ENCODE assay signal across 7 mouse cellular contexts in genomic region chr8:88198551-88198944, GRCm38 (mm10). TPM values are rescaled to one million over a fixed set of nuclear protein-coding genes. Genes with fewer than 3 reads are reported as not detected.
A peak's percentile ranks its signal among the peaks of the same experiment; 100 is the strongest.
DNase-seq lines count a peak whose midpoint lies in the region; ATAC-seq and TF ChIP-seq lines count a peak whose summit lies in the region.

No protein-coding gene starts in this region.

- H3K9me3 ChIP-seq in intestine, postnatal 0 days (ENCODE audit: control insufficient read depth), result no peaks in the 10 kb centered on the region

- no peak for ATAC-seq in intestine, postnatal 0 days

- peaks cover 7% of the 10 kb centered on the region; the same call in 1 of the 2 replicates for H3K4me1 ChIP-seq in embryonic fibroblast, embryonic 13.5 days (ENCODE audit: control insufficient read depth, insufficient read depth, low read length)
- H3K4me1 ChIP-seq in intestine, postnatal 0 days (replicated peaks; ENCODE audit: control insufficient read depth, insufficient read depth, low read length), result 0 out of 2 replicates have a peak, but pooled peaks cover 8% of the 10 kb centered on the region

- no peaks in the 10 kb centered on the region for H3K36me3 ChIP-seq in intestine, postnatal 0 days (ENCODE audit: control insufficient read depth, insufficient read depth)

- DNase-seq in layer of hippocampus, adult 9-11 months, result peak; percentile 37
- no peak for DNase-seq in layer of hippocampus, postnatal 36 days
- DNase-seq in MEL-GATA-1-ER (ENCODE audit: extremely low read depth, low read depth), result peak; percentile 19
- peak; percentile 56 for DNase-seq in lung, postnatal 36 days
- no peak for DNase-seq in thymus, postnatal 0 days (ENCODE audit: low spot score)

- TF ChIP-seq CTCF in embryonic fibroblast, embryonic 13.5 days (IDR thresholded peaks at IDR 0.05; ENCODE audit: borderline replicate concordance, insufficient read depth, low read length), result no peak
- TF ChIP-seq CTCF in intestine, postnatal 0 days (IDR thresholded peaks at IDR 0.05; ENCODE audit: low read depth), result no peak

- WGBS in intestine, postnatal 0 days, result under 1% methylated on average over 10 of the region's 10 CpGs

- peak overlapping the region; percentile 86 for H3K9ac ChIP-seq in intestine, postnatal 0 days (ENCODE audit: low read depth, low read length)

- peak overlapping the region; percentile 93 for H3K4me2 ChIP-seq in intestine, postnatal 0 days (replicated peaks; ENCODE audit: low read depth)

- TF ChIP-seq POLR2A in embryonic fibroblast, embryonic 13.5 days (IDR thresholded peaks at IDR 0.05; ENCODE audit: low read depth, low read length), result no peak

- no peaks in the 10 kb centered on the region for H3K27me3 ChIP-seq in intestine, postnatal 0 days (replicated peaks; ENCODE audit: control insufficient read depth, insufficient read depth, low read length)

- H3K27ac ChIP-seq in embryonic fibroblast, embryonic 13.5 days (ENCODE audit: insufficient read depth, low read length), result peak overlapping the region; percentile 82
- H3K27ac ChIP-seq in intestine, postnatal 0 days (ENCODE audit: low read depth, low read length), result peak overlapping the region; percentile 96

- peak overlapping the region; percentile 69 for H3K4me3 ChIP-seq in embryonic fibroblast, embryonic 13.5 days (ENCODE audit: insufficient read depth, low read length)
- peak overlapping the region; percentile 86 for H3K4me3 ChIP-seq in intestine, postnatal 0 days (ENCODE audit: low read depth, low read length)

RNA-seq across cellular contexts. Expression of gene Tent4b, which starts 0.5 kb away (rescaled TPM):
- total RNA-seq in layer of hippocampus, postnatal 36 days (2021), result 10 to 100 TPM; 38.4 to 40.2 TPM
- polyA plus RNA-seq in embryonic fibroblast, embryonic 13.5 days (2011; ENCODE audit: insufficient read length, low read depth, missing spikeins), result 20.6 and 22.3 TPM in 2 replicates
- 5.9 and 6.1 TPM in 2 replicates for polyA plus RNA-seq in intestine, postnatal 0 days (2015; fragmentation: Nextera tagmentation; extraction: Ambion mirVana)
- 8.5 and 9.3 TPM in 2 replicates for polyA plus RNA-seq in thymus, postnatal 0 days (2015; fragmentation: Nextera tagmentation; extraction: Ambion mirVana)

Comparison
In these comparisons a context has a peak if more than half of its experiments do, and no peak if none do; other contexts are left out.
1. DNase-seq: peak in layer of hippocampus, adult 9-11 months (single experiment), MEL-GATA-1-ER (single experiment) and lung, postnatal 36 days (single experiment); none in layer of hippocampus, postnatal 36 days (0 of 2) and thymus, postnatal 0 days (single experiment).